Mouse (Mus musculus) CH12.LX (cell line): ENCODE data around the gene Gm27027.

ENCODE experiments used
- CHD2 ChIP-seq: IDR thresholded peaks from 2 replicates; pipeline ENCODE4 v1.6.1; 2011; ENCODE audit warnings: low read length, improper control_type of control experiment
- CTCF ChIP-seq, 2 experiments: IDR thresholded peaks in 1 of 2; conservative IDR thresholded peaks in 1 of 2; 2 replicates each; pipeline ENCODE4 v1.5.1; 2011 to 2012; ENCODE audit warnings: low read depth in 2 of 2, low read length in 2 of 2, improper control_type of control experiment in 1 of 2, inconsistent platforms in 1 of 2, mild to moderate bottlenecking in 1 of 2, moderate library complexity in 1 of 2
- JUND ChIP-seq: conservative IDR thresholded peaks from 2 replicates; pipeline ENCODE4 v1.6.1; 2011; ENCODE audit warnings: low read depth, low read length, improper control_type of control experiment
- POLR2A ChIP-seq: IDR thresholded peaks from 2 replicates; pipeline ENCODE4 v1.6.1; 2011; ENCODE audit warnings: low read depth, mild to moderate bottlenecking, improper control_type of control experiment, low read length
- USF1 ChIP-seq: IDR thresholded peaks from 2 replicates; pipeline ENCODE4 v1.6.1; 2014; ENCODE audit warnings: low read depth, mild to moderate bottlenecking, inconsistent platforms, low read length, improper control_type of control experiment
- ZMIZ1 ChIP-seq: IDR thresholded peaks from 2 replicates; pipeline ENCODE4 v1.6.1; 2012; ENCODE audit warnings: low read depth, mild to moderate bottlenecking, inconsistent platforms, low read length, improper control_type of control experiment

GRCm38 (mm10) chr2:93919093-93919492 is 77.1 kb downstream of the Gm27027 start:
- TF ChIP-seq JUND (no peak), CTCF (conservative IDR thresholded peaks at IDR 0.05 in 1 of 2, IDR thresholded peaks at IDR 0.05 in 1 of 2; ENCODE audit: low read depth in 2 of 2, low read length in 2 of 2) (no peak), ZMIZ1 (no peak), CHD2 (no peak), POLR2A (no peak), USF1 (no peak)
